Mouse (Mus musculus) MEL (cell line): Measurements from ENCODE around the gene Tet3. TPM values are rescaled to one million over a fixed set of nuclear protein-coding genes. Genes with fewer than 3 reads are reported as not detected.

Experiments
- DNase-seq: peaks from one replicate; pipeline ENCODE4 v3.0.0; 2011; ENCODE audit warnings: low read depth, low spot score
- H3K27ac ChIP-seq: 2 replicates; pipeline ENCODE4 v1.5.1; 2012; ENCODE audit warnings: low read depth, mild to moderate bottlenecking, control low read depth, low read length, moderate library complexity; ENCODE audit not compliant: control insufficient read depth
- H3K27me3 ChIP-seq, 2 experiments: fragments of 150-350 bp in 1 of 2; sonication (generic) in 1 of 2; 2 replicates each; pipeline ENCODE4 v1.6.1; 2012; ENCODE audit warnings: low read length in 2 of 2, mild to moderate bottlenecking in 2 of 2, improper control_type of control experiment in 1 of 2, moderate library complexity in 1 of 2; ENCODE audit not compliant: insufficient read depth in 2 of 2, control insufficient read depth in 1 of 2
- H3K36me3 ChIP-seq, 2 experiments: 2 replicates each; pipeline ENCODE4 v1.6.1; 2012 to 2014; ENCODE audit warnings: low read length in 2 of 2, improper control_type of control experiment in 1 of 2, inconsistent platforms in 1 of 2, mild to moderate bottlenecking in 1 of 2; ENCODE audit not compliant: insufficient read depth in 2 of 2, control insufficient read depth in 1 of 2
- H3K4me1 ChIP-seq, 2 experiments: fragments of 150-350 bp in 1 of 2; sonication (generic) in 1 of 2; 2 replicates each; pipeline ENCODE4 v1.6.1; 2012; ENCODE audit warnings: low read length in 2 of 2, improper control_type of control experiment in 1 of 2, mild to moderate bottlenecking in 1 of 2; ENCODE audit not compliant: insufficient read depth in 2 of 2, control insufficient read depth in 1 of 2
- H3K4me3 ChIP-seq, 2 experiments: fragments of 150-350 bp in 1 of 2; sonication (generic) in 1 of 2; 2 replicates each; pipeline ENCODE4 v1.5.1; 2012; ENCODE audit warnings: low read depth in 2 of 2, low read length in 2 of 2, mild to moderate bottlenecking in 2 of 2, moderate library complexity in 2 of 2, control low read depth in 1 of 2, improper control_type of control experiment in 1 of 2; ENCODE audit not compliant: control insufficient read depth in 1 of 2, insufficient read depth in 1 of 2
- H3K79me2 ChIP-seq: 2 replicates; pipeline ENCODE4 v1.6.1; 2012; ENCODE audit warnings: mild to moderate bottlenecking, low read length, moderate library complexity; ENCODE audit not compliant: control insufficient read depth, poor library complexity, insufficient read depth
- H3K9ac ChIP-seq: 2 replicates; pipeline ENCODE4 v1.6.1; 2012; ENCODE audit warnings: low read depth, mild to moderate bottlenecking, control low read depth, low read length, moderate library complexity; ENCODE audit not compliant: control insufficient read depth, poor library complexity, severe bottlenecking
- H3K9me3 ChIP-seq: fragments of 150-350 bp; sonication (generic); replicated peaks from 2 replicates; pipeline ENCODE4 v1.6.1; 2012; ENCODE audit warnings: mild to moderate bottlenecking, low read length, improper control_type of control experiment, moderate library complexity; ENCODE audit not compliant: insufficient read depth
- BHLHE40 ChIP-seq: IDR thresholded peaks from 2 replicates; pipeline ENCODE4 v1.6.1; 2012; ENCODE audit warnings: low read depth, mild to moderate bottlenecking, inconsistent platforms, low read length, improper control_type of control experiment, borderline replicate concordance
- CHD1 ChIP-seq: IDR thresholded peaks from 2 replicates; pipeline ENCODE4 v1.6.1; 2012; ENCODE audit warnings: low read depth, mild to moderate bottlenecking, inconsistent platforms, low read length, improper control_type of control experiment
- CHD2 ChIP-seq: IDR thresholded peaks from 2 replicates; pipeline ENCODE4 v1.6.1; 2011; ENCODE audit warnings: low read length, improper control_type of control experiment
- CTCF ChIP-seq, 3 experiments: IDR thresholded peaks in 2 of 3; conservative IDR thresholded peaks in 1 of 3; 2 replicates each; pipeline ENCODE4 v1.5.1; 2011 to 2012; ENCODE audit warnings: low read length in 3 of 3, low read depth in 2 of 3, mild to moderate bottlenecking in 2 of 3, improper control_type of control experiment in 1 of 3, inconsistent platforms in 1 of 3, mixed read lengths in 1 of 3, moderate library complexity in 1 of 3; ENCODE audit not compliant: control insufficient read depth in 1 of 3, insufficient read depth in 1 of 3, poor library complexity in 1 of 3, severe bottlenecking in 1 of 3
- ELF1 ChIP-seq: IDR thresholded peaks from 2 replicates; pipeline ENCODE4 v1.6.1; 2014; ENCODE audit warnings: low read depth, mild to moderate bottlenecking, inconsistent platforms, low read length, improper control_type of control experiment, moderate library complexity
- EP300 ChIP-seq, 2 experiments: IDR thresholded peaks; 2 replicates each; pipeline ENCODE4 v1.6.1; 2011; ENCODE audit warnings: improper control_type of control experiment in 2 of 2, low read length in 2 of 2, low read depth in 1 of 2, mild to moderate bottlenecking in 1 of 2
- ETS1 ChIP-seq: IDR thresholded peaks from 2 replicates; pipeline ENCODE4 v1.6.1; 2012; ENCODE audit warnings: low read depth, mild to moderate bottlenecking, inconsistent platforms, low read length, improper control_type of control experiment, moderate library complexity
- HCFC1 ChIP-seq: IDR thresholded peaks from 2 replicates; pipeline ENCODE4 v1.6.1; 2012; ENCODE audit warnings: low read depth, mild to moderate bottlenecking, inconsistent platforms, low read length, improper control_type of control experiment, moderate library complexity
- JUND ChIP-seq: IDR thresholded peaks from 2 replicates; pipeline ENCODE4 v1.6.1; 2011; ENCODE audit warnings: low read depth, mild to moderate bottlenecking, improper control_type of control experiment, low read length
- MAFK ChIP-seq: IDR thresholded peaks from 2 replicates; pipeline ENCODE4 v1.6.1; 2011; ENCODE audit warnings: low read depth, mild to moderate bottlenecking, low read length, improper control_type of control experiment, borderline replicate concordance
- MEF2A ChIP-seq: IDR thresholded peaks from 2 replicates; pipeline ENCODE4 v1.6.1; 2014; ENCODE audit warnings: low read depth, mild to moderate bottlenecking, inconsistent platforms, low read length, improper control_type of control experiment; ENCODE audit not compliant: poor library complexity, insufficient replicate concordance, severe bottlenecking; ENCODE audit errors: extremely low read depth
- MXI1 ChIP-seq: IDR thresholded peaks from 2 replicates; pipeline ENCODE4 v1.6.1; 2011; ENCODE audit warnings: mild to moderate bottlenecking, low read depth, low read length, improper control_type of control experiment
- MYB ChIP-seq: IDR thresholded peaks from 2 replicates; pipeline ENCODE4 v1.6.1; 2011; ENCODE audit warnings: mild to moderate bottlenecking, low read depth, low read length, improper control_type of control experiment
- MYC ChIP-seq: IDR thresholded peaks from 2 replicates; pipeline ENCODE4 v1.6.1; 2011; ENCODE audit warnings: low read depth, mild to moderate bottlenecking, low read length, improper control_type of control experiment, moderate library complexity
- NELFE ChIP-seq: IDR thresholded peaks from 2 replicates; pipeline ENCODE4 v1.6.1; 2011; ENCODE audit warnings: low read depth, low read length, improper control_type of control experiment
- NRF1 ChIP-seq: IDR thresholded peaks from 2 replicates; pipeline ENCODE4 v1.6.1; 2014; ENCODE audit warnings: low read depth, mild to moderate bottlenecking, inconsistent platforms, low read length, improper control_type of control experiment, moderate library complexity; ENCODE audit not compliant: poor library complexity, insufficient read depth, severe bottlenecking
- POLR2AphosphoS5 ChIP-seq: IDR thresholded peaks from 2 replicates; pipeline ENCODE4 v1.6.1; 2012; ENCODE audit warnings: low read depth, borderline replicate concordance, mild to moderate bottlenecking, inconsistent platforms, low read length, moderate library complexity, mixed read lengths
- SIN3A ChIP-seq: IDR thresholded peaks from 2 replicates; pipeline ENCODE4 v1.6.1; 2012; ENCODE audit warnings: low read length, improper control_type of control experiment, inconsistent platforms
- SMC3 ChIP-seq: IDR thresholded peaks from 2 replicates; pipeline ENCODE4 v1.6.1; 2011; ENCODE audit warnings: low read depth, low read length, improper control_type of control experiment
- TBP ChIP-seq: IDR thresholded peaks from 2 replicates; pipeline ENCODE4 v1.8.0; 2011; ENCODE audit warnings: low read depth, low read length, improper control_type of control experiment
- TCF12 ChIP-seq: IDR thresholded peaks from 2 replicates; pipeline ENCODE4 v1.6.1; 2014; ENCODE audit warnings: low read depth, mild to moderate bottlenecking, inconsistent platforms, low read length, improper control_type of control experiment, moderate library complexity
- UBTF ChIP-seq: IDR thresholded peaks from 2 replicates; pipeline ENCODE4 v1.6.1; 2012; ENCODE audit warnings: low read depth, mild to moderate bottlenecking, inconsistent platforms, low read length, improper control_type of control experiment, moderate library complexity, borderline replicate concordance; ENCODE audit not compliant: insufficient read depth
- ZC3H11A ChIP-seq: IDR thresholded peaks from 2 replicates; pipeline ENCODE4 v1.6.1; 2012; ENCODE audit warnings: low read depth, mild to moderate bottlenecking, inconsistent platforms, low read length, improper control_type of control experiment
- polyA plus RNA-seq, 2 experiments: library from polyadenylated mRNA; stranded (reverse) in 1 of 2; unstranded in 1 of 2; fragments of >175 nt in 1 of 2; fragments of >200 nt in 1 of 2; gene quantifications; 2 replicates each; pipeline versions ENCODE4 v1.2.1 to v1.2.4; 2012; ENCODE audit warnings: low replicate concordance in 2 of 2, low read depth in 1 of 2; ENCODE audit not compliant: insufficient read length in 2 of 2, insufficient read depth in 1 of 2, missing spikeins in 1 of 2
- total RNA-seq: library from RNA; depleted of rRNA; stranded (reverse); fragments of 300-350 nt; gene quantifications from 2 replicates; pipeline ENCODE4 v1.2.3, GENCODE M21; 2012

The Tet3 gene
- total and polyA plus RNA-seq, 3 experiments: 11.6 to 35.3 (median 22.9) TPM

GRCm38 (mm10) chr6:83411635-83412361 is 47.1 kb downstream of the Tet3 start:
- no peak for DNase-seq
- Histone ChIP-seq H3K4me1 (no peaks in the 10 kb centered on the region), H3K9ac (no peak overlapping the region), H3K27ac (no peak overlapping the region), H3K27me3 (no peaks in the 10 kb centered on the region), H3K79me2 (peaks cover 3% of the 10 kb centered on the region; the same call in 1 of the 2 replicates), H3K36me3 (peaks cover 3 to 11% of the 10 kb centered on the region in 2 experiments), H3K9me3 (no peaks in the 10 kb centered on the region), H3K4me3 (no peak overlapping the region)
- no peak for TF ChIP-seq NELFE
- no peak for TF ChIP-seq TBP
- no peak for TF ChIP-seq POLR2AphosphoS5
- TF ChIP-seq TCF12: no peak
- no peak for TF ChIP-seq MYB
- TF ChIP-seq HCFC1: no peak
- no peak for TF ChIP-seq CHD2
- TF ChIP-seq MXI1: no peak
- no peak for TF ChIP-seq EP300 (IDR thresholded peaks at IDR 0.05; ENCODE audit: low read depth in 1 of 2, low read length in 2 of 2)
- TF ChIP-seq SMC3: no peak
- TF ChIP-seq SIN3A: no peak
- TF ChIP-seq NRF1: no peak
- no peak for TF ChIP-seq CTCF (IDR thresholded peaks at IDR 0.05 in 2 of 3, conservative IDR thresholded peaks at IDR 0.05 in 1 of 3; ENCODE audit: control insufficient read depth in 1 of 3, insufficient read depth in 1 of 3, low read depth in 2 of 3, low read length in 3 of 3, poor library complexity in 1 of 3, severe bottlenecking in 1 of 3)

GRCm38 (mm10) chr6:83410046-83410706 is 48.7 kb downstream of the Tet3 start:
- Histone ChIP-seq H3K79me2 (peaks cover 3% of the 10 kb centered on the region; the same call in 1 of the 2 replicates), H3K27ac (no peak overlapping the region), H3K9ac (no peak overlapping the region), H3K4me1 (no peaks in the 10 kb centered on the region), H3K4me3 (no peak overlapping the region), H3K27me3 (no peaks in the 10 kb centered on the region), H3K36me3 (peaks cover 3 to 12% of the 10 kb centered on the region in 2 experiments), H3K9me3 (no peaks in the 10 kb centered on the region)
- no peak for DNase-seq
- no peak for TF ChIP-seq ZC3H11A
- TF ChIP-seq CHD1: no peak
- no peak for TF ChIP-seq ETS1
- TF ChIP-seq MEF2A: no peak
- no peak for TF ChIP-seq BHLHE40
- no peak for TF ChIP-seq MYC
- TF ChIP-seq TCF12: no peak
- TF ChIP-seq MAFK: no peak
- no peak for TF ChIP-seq JUND
- TF ChIP-seq NELFE: no peak
- no peak for TF ChIP-seq ELF1
- TF ChIP-seq UBTF: no peak
